Mouse (Mus musculus): ENCODE results near the gene Impdh2. TPM values are rescaled to one million over a fixed set of nuclear protein-coding genes. Genes with fewer than 3 reads are reported as not detected.
A peak's percentile ranks its signal among the peaks of the same experiment; 100 is the strongest.

Gene Impdh2
- total and polyA plus RNA-seq, 2 experiments from 2014 or later: 52.6 to 87.5 TPM

GRCm38 (mm10) chr9:108570207-108570896, 10.3 kb downstream of the Impdh2 start:
- no peak for DNase-seq (ENCODE audit: low spot score)
- H3K9ac ChIP-seq (replicated peaks; ENCODE audit: low read depth, low read length): peak overlapping the region; percentile 55
- H3K9me3 ChIP-seq (replicated peaks; ENCODE audit: control insufficient read depth, low read length): no peaks in the 10 kb centered on the region
- peak overlapping the region; percentile 5 for H3K27ac ChIP-seq (ENCODE audit: low read depth)
- peaks cover 34% of the 10 kb centered on the region for H3K36me3 ChIP-seq (replicated peaks; ENCODE audit: control insufficient read depth, insufficient read depth, low read length)
- no peak for ATAC-seq (ENCODE audit: insufficient read depth, low read depth)
- H3K4me2 ChIP-seq (ENCODE audit: low read depth, low read length): peak overlapping the region; percentile 97
- H3K4me3 ChIP-seq (ENCODE audit: low read depth, low read length): peak overlapping the region; percentile 68
- WGBS: 1% methylated on average over 40 of the region's 40 CpGs
- TF ChIP-seq EP300 (IDR thresholded peaks at IDR 0.05; ENCODE audit: low read depth) (no peak), CTCF (IDR thresholded peaks at IDR 0.05; ENCODE audit: low read depth) (peak; percentile 61)
- peaks cover 34% of the 10 kb centered on the region for H3K4me1 ChIP-seq (ENCODE audit: control insufficient read depth, insufficient read depth)
- H3K27me3 ChIP-seq (ENCODE audit: control insufficient read depth, insufficient read depth, low read length): no peaks in the 10 kb centered on the region

GRCm38 (mm10) chr9:108571401-108571973, 11.4 kb downstream of the Impdh2 start:
- H3K27ac ChIP-seq (ENCODE audit: low read depth): no peak overlapping the region
- H3K4me1 ChIP-seq (ENCODE audit: control insufficient read depth, insufficient read depth): peaks cover 28% of the 10 kb centered on the region
- 93% methylated on average over 16 of the region's 16 CpGs for WGBS
- TF ChIP-seq CTCF (IDR thresholded peaks at IDR 0.05; ENCODE audit: low read depth) (no peak), EP300 (IDR thresholded peaks at IDR 0.05; ENCODE audit: low read depth) (no peak)
- H3K27me3 ChIP-seq (ENCODE audit: control insufficient read depth, insufficient read depth, low read length): no peaks in the 10 kb centered on the region
- H3K9me3 ChIP-seq (replicated peaks; ENCODE audit: control insufficient read depth, low read length): no peaks in the 10 kb centered on the region
- no peak for ATAC-seq (ENCODE audit: insufficient read depth, low read depth)
- H3K36me3 ChIP-seq (replicated peaks; ENCODE audit: control insufficient read depth, insufficient read depth, low read length): peaks cover 37% of the 10 kb centered on the region
- DNase-seq (ENCODE audit: low spot score): no peak
- H3K9ac ChIP-seq (replicated peaks; ENCODE audit: low read depth, low read length): no peak overlapping the region
- H3K4me2 ChIP-seq (ENCODE audit: low read depth, low read length): no peak overlapping the region
- no peak overlapping the region for H3K4me3 ChIP-seq (ENCODE audit: low read depth, low read length)

DNA sequence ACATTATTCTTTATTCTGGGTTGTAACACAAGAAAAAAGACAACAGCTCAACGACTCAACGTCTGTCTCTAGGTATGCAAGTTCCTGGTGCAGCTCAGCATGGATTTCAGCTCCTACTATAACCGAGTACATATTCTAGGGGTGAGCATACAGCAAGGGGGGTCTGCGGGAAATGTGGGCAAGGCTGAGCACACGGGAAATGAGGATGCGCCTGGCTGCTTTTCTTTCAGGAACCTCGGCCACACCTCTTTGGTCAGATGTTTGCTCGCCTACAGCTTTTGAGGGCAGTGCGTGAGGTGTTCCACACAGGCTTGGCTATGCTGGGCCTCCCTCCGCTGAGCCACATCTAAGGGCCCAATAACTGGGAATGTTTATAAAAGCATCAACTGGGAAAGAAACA, 12.2 kb downstream of the Impdh2 start:
- Histone ChIP-seq H3K27ac (ENCODE audit: low read depth) (no peak overlapping the region), H3K4me1 (ENCODE audit: control insufficient read depth, insufficient read depth) (peaks cover 28% of the 10 kb centered on the region), H3K9me3 (replicated peaks; ENCODE audit: control insufficient read depth, low read length) (no peaks in the 10 kb centered on the region), H3K4me2 (ENCODE audit: low read depth, low read length) (no peak overlapping the region), H3K27me3 (ENCODE audit: control insufficient read depth, insufficient read depth, low read length) (no peaks in the 10 kb centered on the region), H3K9ac (replicated peaks; ENCODE audit: low read depth, low read length) (no peak overlapping the region), H3K4me3 (ENCODE audit: low read depth, low read length) (no peak overlapping the region), H3K36me3 (replicated peaks; ENCODE audit: control insufficient read depth, insufficient read depth, low read length) (peaks cover 37% of the 10 kb centered on the region)
- TF ChIP-seq EP300 (IDR thresholded peaks at IDR 0.05; ENCODE audit: low read depth) (no peak), CTCF (IDR thresholded peaks at IDR 0.05; ENCODE audit: low read depth) (no peak)
- no peak for DNase-seq (ENCODE audit: low spot score)
- 85% methylated on average over 10 of the region's 10 CpGs for WGBS
- ATAC-seq (ENCODE audit: insufficient read depth, low read depth): no peak

- Histone ChIP-seq H3K9me3 (replicated peaks; ENCODE audit: control insufficient read depth, low read length) (no peaks in the 10 kb centered on the region), H3K27me3 (ENCODE audit: control insufficient read depth, insufficient read depth, low read length) (no peaks in the 10 kb centered on the region), H3K4me2 (ENCODE audit: low read depth, low read length) (no peak overlapping the region), H3K9ac (replicated peaks; ENCODE audit: low read depth, low read length) (no peak overlapping the region), H3K4me3 (ENCODE audit: low read depth, low read length) (no peak overlapping the region), H3K27ac (ENCODE audit: low read depth) (no peak overlapping the region), H3K36me3 (replicated peaks; ENCODE audit: control insufficient read depth, insufficient read depth, low read length) (peaks cover 37% of the 10 kb centered on the region), H3K4me1 (ENCODE audit: control insufficient read depth, insufficient read depth) (peaks cover 20% of the 10 kb centered on the region)
- 48% methylated on average over 26 of the region's 26 CpGs for WGBS
- DNase-seq (ENCODE audit: low spot score) (peak; percentile 45), ATAC-seq (ENCODE audit: insufficient read depth, low read depth) (no peak)
- TF ChIP-seq CTCF (IDR thresholded peaks at IDR 0.05; ENCODE audit: low read depth): peak; percentile 67
- TF ChIP-seq EP300 (IDR thresholded peaks at IDR 0.05; ENCODE audit: low read depth): no peak
These were observed 13.9 kb downstream of the Impdh2 start for GRCm38 (mm10) chr9:108573774-108574690.

DNA sequence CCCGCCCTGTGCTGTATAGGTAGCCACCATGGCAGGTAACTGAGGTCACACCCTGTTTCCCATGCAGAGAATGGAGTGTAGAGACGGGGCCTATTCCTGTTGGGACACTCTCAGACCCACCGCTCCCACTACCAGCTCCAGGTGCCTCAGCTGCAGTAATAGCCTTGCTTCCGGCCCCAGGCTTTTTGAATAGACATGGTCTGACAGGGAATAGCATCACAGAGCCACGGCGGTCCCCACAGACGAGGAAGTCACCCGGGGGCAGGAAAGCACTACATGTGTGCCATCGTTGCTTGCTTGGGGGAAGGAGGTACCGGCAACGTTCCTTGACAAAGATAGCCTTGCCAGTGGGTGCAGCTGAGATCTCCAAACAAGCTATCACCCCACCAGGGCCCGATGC, 14.8 kb downstream of the Impdh2 start:
- TF ChIP-seq CTCF (IDR thresholded peaks at IDR 0.05; ENCODE audit: low read depth): no peak
- TF ChIP-seq EP300 (IDR thresholded peaks at IDR 0.05; ENCODE audit: low read depth): no peak
- Histone ChIP-seq H3K9me3 (replicated peaks; ENCODE audit: control insufficient read depth, low read length) (no peaks in the 10 kb centered on the region), H3K27ac (ENCODE audit: low read depth) (no peak overlapping the region), H3K4me2 (ENCODE audit: low read depth, low read length) (no peak overlapping the region), H3K9ac (replicated peaks; ENCODE audit: low read depth, low read length) (no peak overlapping the region), H3K27me3 (ENCODE audit: control insufficient read depth, insufficient read depth, low read length) (no peaks in the 10 kb centered on the region), H3K36me3 (replicated peaks; ENCODE audit: control insufficient read depth, insufficient read depth, low read length) (peaks cover 37% of the 10 kb centered on the region), H3K4me3 (ENCODE audit: low read depth, low read length) (no peak overlapping the region), H3K4me1 (ENCODE audit: control insufficient read depth, insufficient read depth) (peaks cover 22% of the 10 kb centered on the region)
- ATAC-seq (ENCODE audit: insufficient read depth, low read depth): no peak
- 86% methylated on average over 12 of the region's 12 CpGs for WGBS
- no peak for DNase-seq (ENCODE audit: low spot score)

Measured in heart, postnatal 0 days (tissue).